In the genomic region with DNA sequence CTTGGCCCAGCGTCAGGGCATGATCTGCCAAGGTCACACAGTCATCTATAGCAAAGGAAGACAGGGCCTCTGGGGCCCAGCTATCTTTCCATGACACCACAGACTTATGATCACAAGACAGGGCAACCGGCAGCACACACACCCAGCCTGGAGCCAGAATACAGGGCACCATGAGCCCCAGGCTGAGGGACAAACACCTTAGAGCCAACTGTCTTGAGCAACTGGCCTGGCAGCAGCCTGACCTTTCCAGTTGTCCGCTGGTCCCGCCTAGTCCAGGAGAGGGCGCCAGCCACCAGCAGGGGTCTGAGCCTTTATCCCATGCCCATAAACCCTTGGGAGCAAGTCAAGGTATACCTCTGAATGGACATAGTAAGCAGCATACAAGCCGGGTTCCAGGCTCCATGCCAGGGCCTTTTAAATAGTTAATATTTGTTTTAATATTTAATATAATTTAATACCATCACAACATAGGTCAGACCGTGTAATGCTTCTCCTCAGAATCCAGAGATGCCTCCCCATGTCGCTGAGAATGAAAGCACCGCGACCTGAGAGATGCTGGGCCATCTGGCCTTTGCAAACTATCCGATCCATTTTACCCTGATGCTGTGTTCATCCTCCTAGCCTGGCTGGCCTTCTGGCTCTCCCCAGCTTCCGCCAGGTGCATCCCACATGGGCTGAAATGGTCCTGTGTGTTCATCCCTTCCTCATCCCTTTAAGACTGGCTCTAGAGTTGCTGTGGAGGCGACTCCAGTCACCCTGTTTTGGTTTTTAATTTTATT, we compare ENCODE assay signal across 9 mouse cellular contexts. TPM values are rescaled to one million over a fixed set of nuclear protein-coding genes. Genes with fewer than 3 reads are reported as not detected.
A peak's percentile ranks its signal among the peaks of the same experiment; 100 is the strongest.
DNase-seq lines count a peak whose midpoint lies in the region; ATAC-seq and TF ChIP-seq lines count a peak whose summit lies in the region.
"Had no signal": no experiment of that assay in that cellular context is flagged by ENCODE, and none has a peak within 500 bp of the region (broad histone marks: within the 10 kb centered on the region; RNA-seq: fewer than 3 reads in every experiment).

No protein-coding gene starts in this region.

- no peak overlapping the region for H3K4me2 ChIP-seq in hindbrain, embryonic 13.5 days
- no peak overlapping the region for H3K4me2 ChIP-seq in kidney, postnatal 0 days (ENCODE audit: low read length)

- no peak overlapping the region for H3K4me3 ChIP-seq in hindbrain, embryonic 10.5 days
- H3K4me3 ChIP-seq in hindbrain, embryonic 13.5 days, result no peak overlapping the region
- H3K4me3 ChIP-seq in embryonic fibroblast, embryonic 13.5 days (ENCODE audit: insufficient read depth, low read length), result no peak overlapping the region
- H3K4me3 ChIP-seq in kidney, postnatal 0 days (replicated peaks; ENCODE audit: low read depth, low read length), result no peak overlapping the region
- no peak overlapping the region for H3K4me3 ChIP-seq in olfactory bulb, adult 2 months (ENCODE audit: insufficient read depth, low read depth, low read length)

- no peak overlapping the region for H3K27ac ChIP-seq in hindbrain, embryonic 10.5 days
- H3K27ac ChIP-seq in hindbrain, embryonic 13.5 days, result no peak overlapping the region
- H3K27ac ChIP-seq in embryonic fibroblast, embryonic 13.5 days (ENCODE audit: insufficient read depth, low read length), result no peak overlapping the region
- H3K27ac ChIP-seq in kidney, postnatal 0 days, result no peak overlapping the region
- H3K27ac ChIP-seq in olfactory bulb, adult 2 months (ENCODE audit: insufficient read depth, low read depth, low read length), result no peak overlapping the region

- no peak for TF ChIP-seq POLR2A in embryonic fibroblast, embryonic 13.5 days (IDR thresholded peaks at IDR 0.05; ENCODE audit: low read depth, low read length)
- TF ChIP-seq POLR2A in olfactory bulb, adult 2 months (IDR thresholded peaks at IDR 0.05; ENCODE audit: insufficient read depth, low read depth, low read length), result no peak

- 60% methylated on average over 13 of the region's 13 CpGs for WGBS in hindbrain, embryonic 10.5 days
- 52% methylated on average over 13 of the region's 13 CpGs for WGBS in hindbrain, embryonic 13.5 days
- 53% methylated on average over 13 of the region's 13 CpGs for WGBS in kidney, postnatal 0 days
- 69% methylated on average over 13 of the region's 13 CpGs for WGBS in olfactory bulb, adult 2 months

- DNase-seq in hindbrain, embryonic 10.5 days (ENCODE audit: low spot score), result peak; percentile 57
- DNase-seq in 416B (ENCODE audit: low read depth), result peak; percentile 27
- DNase-seq in adrenal gland, postnatal 36 days, result peak; percentile 79 to 80
- peak; percentile 65 for DNase-seq in kidney, postnatal 0 days (ENCODE audit: low spot score)
- no peak for DNase-seq in thymus, adult 18-20 months

- H3K9ac ChIP-seq in hindbrain, embryonic 13.5 days, result no peak overlapping the region
- H3K9ac ChIP-seq in kidney, postnatal 0 days (ENCODE audit: low read depth, low read length), result no peak overlapping the region

- peaks cover 53% of the 10 kb centered on the region for H3K4me1 ChIP-seq in hindbrain, embryonic 10.5 days (replicated peaks)
- H3K4me1 ChIP-seq in hindbrain, embryonic 13.5 days (replicated peaks), result peaks cover 23% of the 10 kb centered on the region
- H3K4me1 ChIP-seq in embryonic fibroblast, embryonic 13.5 days (ENCODE audit: control insufficient read depth, insufficient read depth, low read length), result 0 out of 2 replicates have a peak, but pooled peaks cover 2% of the 10 kb centered on the region
- H3K4me1 ChIP-seq in kidney, postnatal 0 days (replicated peaks; ENCODE audit: insufficient read depth, low read length), result peaks cover 14% of the 10 kb centered on the region
- H3K4me1 ChIP-seq in olfactory bulb, adult 2 months (ENCODE audit: control insufficient read depth, insufficient read depth, low read length), result peaks cover 13% of the 10 kb centered on the region

- ATAC-seq in hindbrain, embryonic 13.5 days (ENCODE audit: low FRiP score), result no peak
- no peak for ATAC-seq in kidney, postnatal 0 days (replicated peaks; ENCODE audit: low FRiP score, low read depth)

- peaks cover 45% of the 10 kb centered on the region for H3K27me3 ChIP-seq in hindbrain, embryonic 10.5 days (ENCODE audit: insufficient read depth, poor library complexity, severe bottlenecking)
- H3K27me3 ChIP-seq in hindbrain, embryonic 13.5 days, result peaks cover 49% of the 10 kb centered on the region
- peaks cover 10% of the 10 kb centered on the region; the same call in 1 of the 2 replicates for H3K27me3 ChIP-seq in kidney, postnatal 0 days (ENCODE audit: insufficient read depth, low read length)

- no peaks in the 10 kb centered on the region for H3K36me3 ChIP-seq in hindbrain, embryonic 10.5 days
- H3K36me3 ChIP-seq in hindbrain, embryonic 13.5 days, result no peaks in the 10 kb centered on the region
- no peaks in the 10 kb centered on the region for H3K36me3 ChIP-seq in kidney, postnatal 0 days (ENCODE audit: insufficient read depth, low read length)

- peak; percentile 52; the same call in 1 of the 2 replicates for TF ChIP-seq CTCF in embryonic fibroblast, embryonic 13.5 days (IDR thresholded peaks at IDR 0.05; ENCODE audit: borderline replicate concordance, insufficient read depth, low read length)
- TF ChIP-seq CTCF in kidney, postnatal 0 days (IDR thresholded peaks at IDR 0.05; ENCODE audit: low read depth), result peak; percentile 80
- peak; percentile 11; the same call in 1 of the 2 replicates for TF ChIP-seq CTCF in olfactory bulb, adult 2 months (IDR thresholded peaks at IDR 0.05; ENCODE audit: insufficient read depth, low read depth, low read length)

- H3K9me3 ChIP-seq in hindbrain, embryonic 10.5 days, result no peaks in the 10 kb centered on the region
- no peaks in the 10 kb centered on the region for H3K9me3 ChIP-seq in hindbrain, embryonic 13.5 days
- H3K9me3 ChIP-seq in kidney, postnatal 0 days (replicated peaks; ENCODE audit: low read length), result no peaks in the 10 kb centered on the region

RNA-seq across cellular contexts. Expression of a gene that starts 3.6 kb away (rescaled TPM):
- 19.0 and 20.2 TPM in 2 replicates for polyA plus RNA-seq in hindbrain, embryonic 10.5 days (2016; fragmentation: Nextera tagmentation; extraction: Ambion mirVana)
- polyA plus RNA-seq in hindbrain, embryonic 13.5 days (2015; fragmentation: Nextera tagmentation; extraction: Ambion mirVana), result 15.9 and 16.0 TPM in 2 replicates
- total RNA-seq in adrenal gland, postnatal 36 days (2021), result 10 to 100 TPM in 1 of 2 experiments, 1 to 10 TPM in 1; 9.8 to 10.8 TPM
- polyA plus RNA-seq in embryonic fibroblast, embryonic 13.5 days (2011; ENCODE audit: insufficient read length, low read depth, missing spikeins), result 54.2 and 56.4 TPM in 2 replicates
- polyA plus RNA-seq in kidney, postnatal 0 days (2015; fragmentation: Nextera tagmentation; extraction: Ambion mirVana), result 40.1 and 44.3 TPM in 2 replicates
- not detected in 2 replicates for polyA plus RNA-seq in olfactory bulb, adult 2 months (2012; ENCODE audit: insufficient read depth, insufficient read length, low replicate concordance, missing spikeins)
- total RNA-seq: neutrophil, adult 5-6 weeks had no signal

RNA-seq across cellular contexts. Expression of a gene that starts 11.4 kb away (rescaled TPM):
- 3.8 and 4.5 TPM in 2 replicates for polyA plus RNA-seq in hindbrain, embryonic 10.5 days (2016; fragmentation: Nextera tagmentation; extraction: Ambion mirVana)
- polyA plus RNA-seq in hindbrain, embryonic 13.5 days (2015; fragmentation: Nextera tagmentation; extraction: Ambion mirVana), result 1.8 and 2.9 TPM in 2 replicates
- total RNA-seq in adrenal gland, postnatal 36 days (2021), result 10 to 100 TPM; 18.6 to 19.5 TPM
- polyA plus RNA-seq in embryonic fibroblast, embryonic 13.5 days (2011; ENCODE audit: insufficient read length, low read depth, missing spikeins), result 11.3 and 12.3 TPM in 2 replicates
- polyA plus RNA-seq in kidney, postnatal 0 days (2015; fragmentation: Nextera tagmentation; extraction: Ambion mirVana), result 18.6 and 19.1 TPM in 2 replicates
- not detected in 2 replicates for polyA plus RNA-seq in olfactory bulb, adult 2 months (2012; ENCODE audit: insufficient read depth, insufficient read length, low replicate concordance, missing spikeins)
- total RNA-seq: neutrophil, adult 5-6 weeks had no signal

RNA-seq across cellular contexts. Expression of a gene that starts 53.7 kb away (rescaled TPM):
- polyA plus RNA-seq in hindbrain, embryonic 10.5 days (2016; fragmentation: Nextera tagmentation; extraction: Ambion mirVana), result 154 and 199 TPM in 2 replicates
- polyA plus RNA-seq in hindbrain, embryonic 13.5 days (2015; fragmentation: Nextera tagmentation; extraction: Ambion mirVana), result 161 and 170 TPM in 2 replicates
- 100 to 1,000 TPM in 1 of 2 experiments, 10 to 100 TPM in 1; 88.1 to 112 TPM for total RNA-seq in adrenal gland, postnatal 36 days (2021)
- 79.7 and 96.9 TPM in 2 replicates for polyA plus RNA-seq in embryonic fibroblast, embryonic 13.5 days (2011; ENCODE audit: insufficient read length, low read depth, missing spikeins)
- polyA plus RNA-seq in kidney, postnatal 0 days (2015; fragmentation: Nextera tagmentation; extraction: Ambion mirVana), result 128 and 137 TPM in 2 replicates
- not detected in 2 replicates for polyA plus RNA-seq in olfactory bulb, adult 2 months (2012; ENCODE audit: insufficient read depth, insufficient read length, low replicate concordance, missing spikeins)

Comparison
In these comparisons a context has a peak if more than half of its experiments do, and no peak if none do; other contexts are left out.
1. DNase-seq: peak in hindbrain, embryonic 10.5 days (single experiment), 416B (single experiment), adrenal gland, postnatal 36 days (2 of 2) and kidney, postnatal 0 days (single experiment); none in thymus, adult 18-20 months (0 of 2).
2. CTCF ChIP-seq: peak in every context shown above with its lines; median percentile 80 in kidney, postnatal 0 days; 52 in embryonic fibroblast, embryonic 13.5 days; 11 in olfactory bulb, adult 2 months.
3. RNA of a gene that starts 3.6 kb away (polyA plus RNA-seq): 54.2 to 56.4 TPM in embryonic fibroblast, embryonic 13.5 days, 40.1 to 44.3 TPM in kidney, postnatal 0 days, 19.0 to 20.2 TPM in hindbrain, embryonic 10.5 days and 15.9 to 16.0 TPM in hindbrain, embryonic 13.5 days; not detected in olfactory bulb, adult 2 months; every median in the first group is over 10 times any median in the second.